Mouse (Mus musculus) embryonic facial prominence, embryonic 13.5 days (tissue): ENCODE measurements around the gene Hectd4. TPM values are rescaled to one million over a fixed set of nuclear protein-coding genes. Genes with fewer than 3 reads are reported as not detected.

Experiments
- ATAC-seq: fragments of 200-750 bp; cut with Nextera tagmentation; 2 replicates; pipeline ENCODE4 v1.8.0; 2017; ENCODE audit warnings: low read depth; ENCODE audit not compliant: insufficient number of reproducible peaks, insufficient read depth, low FRiP score, low TSS enrichment
- H3K27ac ChIP-seq: fragments of 300-500 bp; sonication (generic); 2 replicates; pipeline ENCODE4 v1.5.1; 2015; ENCODE audit warnings: moderate library complexity, mild to moderate bottlenecking, inconsistent platforms
- H3K27me3 ChIP-seq: fragments of 300-500 bp; sonication (generic); 2 replicates; pipeline ENCODE4 v1.6.1; 2015; ENCODE audit warnings: mild to moderate bottlenecking, inconsistent platforms
- H3K36me3 ChIP-seq: fragments of 300-500 bp; sonication (generic); 2 replicates; pipeline ENCODE4 v1.6.1; 2015; ENCODE audit warnings: mild to moderate bottlenecking, inconsistent platforms
- H3K4me1 ChIP-seq: fragments of 300-500 bp; sonication (generic); 2 replicates; pipeline ENCODE4 v1.6.1; 2015; ENCODE audit warnings: inconsistent platforms
- H3K4me2 ChIP-seq: fragments of 300-500 bp; sonication (generic); 2 replicates; pipeline ENCODE4 v1.6.1; 2015; ENCODE audit warnings: moderate library complexity, mild to moderate bottlenecking, inconsistent platforms
- H3K4me3 ChIP-seq: fragments of 300-500 bp; sonication (generic); 2 replicates; pipeline ENCODE4 v1.5.1; 2015; ENCODE audit warnings: mild to moderate bottlenecking, inconsistent platforms
- H3K9ac ChIP-seq: fragments of 300-500 bp; sonication (generic); 2 replicates; pipeline ENCODE4 v1.6.1; 2015; ENCODE audit warnings: mild to moderate bottlenecking, inconsistent platforms
- H3K9me3 ChIP-seq: fragments of 300-500 bp; sonication (generic); 2 replicates; pipeline ENCODE4 v1.6.1; 2016; ENCODE audit warnings: inconsistent platforms
- WGBS: fragments of 180-500 bp; shearing (Covaris S2); methylation state at CpG from one replicate; pipeline ENCODE4 v1.1.7; 2015; ENCODE audit warnings: mixed read lengths; 5-methylcytosine and 5-hydroxymethylcytosine counted together
- polyA plus RNA-seq: library from polyadenylated mRNA; unstranded; fragments of >200 nt; fragmentation: Nextera tagmentation; extraction: Ambion mirVana; gene quantifications from 2 replicates; pipeline ENCODE4 v1.2.1, GENCODE M21; 2015

The Hectd4 gene
- polyA plus RNA-seq, 1 experiment from 2014 or later, result 4.7 TPM

DNA sequence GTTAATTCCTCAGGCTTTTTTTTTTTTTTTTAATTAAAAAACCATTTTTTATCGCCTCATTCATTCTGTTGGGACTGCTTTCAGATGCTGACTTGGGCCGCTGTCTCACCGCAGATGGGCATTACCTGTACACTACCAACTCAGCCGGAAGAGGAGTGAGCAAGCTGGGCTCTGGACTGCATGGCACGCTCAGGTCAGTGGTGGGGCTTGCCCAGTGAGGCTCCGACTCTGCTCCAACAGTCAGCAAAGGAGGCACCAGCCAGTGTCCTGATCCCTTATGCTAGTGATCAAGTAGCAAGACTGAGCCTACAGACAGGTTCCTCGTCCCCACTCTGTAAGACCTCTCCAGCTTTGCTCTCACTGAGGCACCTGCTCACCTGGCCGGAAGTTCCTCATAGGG, 42.4 kb downstream of the Hectd4 start:
- H3K27me3 ChIP-seq, result no peaks in the 10 kb centered on the region
- H3K9ac ChIP-seq, result no peak overlapping the region
- no peaks in the 10 kb centered on the region for H3K9me3 ChIP-seq
- H3K4me1 ChIP-seq, result no peaks in the 10 kb centered on the region
- peaks cover 41% of the 10 kb centered on the region for H3K36me3 ChIP-seq
- no peak overlapping the region for H3K27ac ChIP-seq
- ATAC-seq, result no peak
- H3K4me3 ChIP-seq, result no peak overlapping the region
- WGBS, result 94% methylated on average over 8 of the region's 8 CpGs
- no peak overlapping the region for H3K4me2 ChIP-seq

DNA sequence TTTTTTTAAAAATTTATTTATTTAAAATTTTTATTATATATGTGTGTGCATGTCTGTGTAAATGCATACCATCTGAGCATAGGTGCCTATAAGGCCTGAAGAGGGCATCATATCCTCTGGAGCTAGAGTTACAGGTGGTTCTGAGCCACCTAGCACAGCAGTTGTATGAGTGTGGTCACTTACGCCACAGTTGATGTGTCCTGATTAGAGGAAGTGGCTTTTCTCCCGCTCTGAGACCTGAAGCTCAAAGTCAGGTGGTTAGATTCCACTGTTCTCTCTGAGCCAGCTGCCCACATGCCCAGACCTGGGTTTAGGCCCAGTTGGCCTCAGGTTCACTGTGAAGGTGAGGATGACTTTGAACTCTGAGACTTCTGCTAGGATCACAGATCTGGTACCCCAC, 44.6 kb downstream of the Hectd4 start:
- H3K36me3 ChIP-seq, result peaks cover 50% of the 10 kb centered on the region
- no peak for ATAC-seq
- no peaks in the 10 kb centered on the region for H3K4me1 ChIP-seq
- H3K27me3 ChIP-seq, result no peaks in the 10 kb centered on the region
- no peak overlapping the region for H3K4me3 ChIP-seq
- H3K4me2 ChIP-seq, result no peak overlapping the region
- H3K27ac ChIP-seq, result no peak overlapping the region
- no peaks in the 10 kb centered on the region for H3K9me3 ChIP-seq
- H3K9ac ChIP-seq, result no peak overlapping the region
- WGBS, result 93% methylated on average over 2 of the region's 2 CpGs

DNA sequence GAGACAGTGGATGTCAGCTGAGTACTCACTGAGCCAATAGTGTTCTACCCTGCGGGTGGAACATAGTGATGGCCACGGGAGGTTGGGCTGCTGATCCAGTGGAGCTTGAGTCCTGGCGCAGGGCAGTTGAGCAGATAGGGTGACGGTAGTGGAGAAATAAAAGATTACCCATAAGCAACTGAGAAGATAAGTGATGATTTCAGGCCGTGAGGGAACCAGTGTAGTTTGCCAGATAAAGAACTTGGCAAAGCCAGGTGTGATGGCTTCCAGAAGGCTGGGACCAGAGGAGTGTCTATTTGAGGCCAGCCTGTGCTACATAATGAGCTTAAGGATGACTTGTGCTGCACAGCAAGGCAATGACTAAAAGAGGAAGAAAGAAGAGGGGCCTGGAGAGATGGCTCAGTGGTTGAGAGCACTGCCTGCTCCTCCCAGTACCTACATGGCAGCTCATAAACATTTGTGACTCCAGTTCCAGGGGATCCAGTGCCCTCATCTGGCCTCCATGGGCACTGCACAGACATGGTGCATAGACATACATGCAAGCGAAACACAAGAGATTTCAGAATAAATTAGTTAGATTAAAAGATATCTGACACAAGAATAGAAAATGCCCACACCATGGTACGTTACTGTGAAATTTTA, 46.8 kb downstream of the Hectd4 start:
- Histone ChIP-seq H3K9me3 (no peaks in the 10 kb centered on the region), H3K9ac (no peak overlapping the region), H3K36me3 (peaks cover 60% of the 10 kb centered on the region), H3K27me3 (no peaks in the 10 kb centered on the region), H3K27ac (no peak overlapping the region), H3K4me1 (no peaks in the 10 kb centered on the region), H3K4me2 (no peak overlapping the region), H3K4me3 (no peak overlapping the region)
- ATAC-seq, result no peak
- 88% methylated on average over 7 of the region's 7 CpGs for WGBS

DNA sequence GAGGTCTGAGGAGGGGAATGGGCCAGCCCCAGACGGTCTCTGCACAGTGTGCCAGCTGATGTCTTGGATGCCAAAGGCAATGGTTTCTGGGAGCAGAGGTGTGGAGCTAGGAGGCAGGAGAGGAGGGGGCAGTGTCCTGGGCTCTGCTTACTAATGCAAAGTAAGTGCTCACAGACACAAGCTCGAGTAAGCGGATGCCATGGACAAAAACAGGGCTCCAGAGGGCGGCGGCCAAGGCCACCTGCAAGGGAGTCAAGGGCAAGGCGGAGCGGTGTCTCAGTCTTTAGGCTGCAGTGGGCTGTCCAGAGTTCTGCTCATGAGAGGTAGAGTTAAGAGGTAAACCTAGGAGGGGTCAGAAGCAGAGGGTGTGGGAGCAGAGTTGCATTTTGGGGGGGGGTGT, 51.0 kb downstream of the Hectd4 start:
- peaks cover 70% of the 10 kb centered on the region for H3K36me3 ChIP-seq

DNA sequence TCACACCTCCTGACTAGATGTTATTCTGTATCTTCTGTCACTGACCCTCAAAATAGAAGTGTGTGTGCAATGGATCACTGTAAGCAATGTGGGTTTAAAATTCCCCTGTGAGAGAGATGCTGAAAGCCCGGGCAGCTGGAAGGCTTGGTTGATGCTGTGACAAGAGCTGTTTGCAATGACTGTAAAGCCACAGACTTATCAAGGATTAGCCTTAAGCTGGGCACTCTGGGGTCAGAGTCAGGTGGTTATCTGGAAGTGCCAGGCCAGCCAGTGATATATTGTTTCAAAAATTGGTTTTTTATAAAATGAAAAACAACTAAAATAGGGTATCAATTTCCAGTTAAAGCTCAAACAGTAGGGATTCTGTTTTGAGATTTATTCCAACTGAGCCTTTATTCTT, 56.8 kb downstream of the Hectd4 start:
- 74% methylated on average over 1 of the region's 1 CpGs for WGBS
- Histone ChIP-seq H3K4me2 (no peak overlapping the region), H3K36me3 (peaks cover 59% of the 10 kb centered on the region), H3K4me3 (no peak overlapping the region), H3K27me3 (no peaks in the 10 kb centered on the region), H3K9ac (no peak overlapping the region), H3K9me3 (no peaks in the 10 kb centered on the region), H3K4me1 (no peaks in the 10 kb centered on the region), H3K27ac (no peak overlapping the region)
- ATAC-seq, result no peak

More for the DNA sequence above, 51.0 kb downstream of the Hectd4 start:
- no peaks in the 10 kb centered on the region for H3K9me3 ChIP-seq
- no peak overlapping the region for H3K4me2 ChIP-seq
- no peak for ATAC-seq
- H3K27ac ChIP-seq, result no peak overlapping the region
- 82% methylated on average over 7 of the region's 7 CpGs for WGBS
- H3K4me3 ChIP-seq, result no peak overlapping the region
- H3K9ac ChIP-seq, result no peak overlapping the region
- H3K4me1 ChIP-seq, result no peaks in the 10 kb centered on the region
- H3K27me3 ChIP-seq, result no peaks in the 10 kb centered on the region

DNA sequence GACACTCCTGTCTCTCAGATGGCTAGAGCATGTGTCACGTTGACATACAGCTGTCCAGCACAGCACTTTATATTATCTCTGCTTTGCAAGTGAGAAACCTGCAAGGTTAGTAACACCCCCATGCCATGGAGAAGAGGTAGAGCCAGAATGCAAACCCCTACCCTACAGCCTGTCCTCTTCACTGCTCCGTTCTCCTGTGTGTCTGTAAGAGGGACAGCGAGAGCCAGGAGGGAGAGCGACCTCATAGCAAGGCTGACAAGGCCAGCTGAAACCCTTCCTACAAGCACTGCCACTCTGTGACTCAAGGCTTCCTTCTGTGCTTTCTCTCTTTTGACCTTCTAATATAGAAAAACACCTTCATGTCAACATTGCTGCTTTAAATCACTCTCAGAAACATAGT, 60.4 kb downstream of the Hectd4 start:
- Histone ChIP-seq H3K9me3 (no peaks in the 10 kb centered on the region), H3K27me3 (no peaks in the 10 kb centered on the region), H3K4me3 (no peak overlapping the region), H3K4me2 (no peak overlapping the region), H3K27ac (no peak overlapping the region), H3K4me1 (no peaks in the 10 kb centered on the region), H3K9ac (no peak overlapping the region), H3K36me3 (peaks cover 52% of the 10 kb centered on the region)
- ATAC-seq, result no peak
- 91% methylated on average over 4 of the region's 4 CpGs for WGBS

DNA sequence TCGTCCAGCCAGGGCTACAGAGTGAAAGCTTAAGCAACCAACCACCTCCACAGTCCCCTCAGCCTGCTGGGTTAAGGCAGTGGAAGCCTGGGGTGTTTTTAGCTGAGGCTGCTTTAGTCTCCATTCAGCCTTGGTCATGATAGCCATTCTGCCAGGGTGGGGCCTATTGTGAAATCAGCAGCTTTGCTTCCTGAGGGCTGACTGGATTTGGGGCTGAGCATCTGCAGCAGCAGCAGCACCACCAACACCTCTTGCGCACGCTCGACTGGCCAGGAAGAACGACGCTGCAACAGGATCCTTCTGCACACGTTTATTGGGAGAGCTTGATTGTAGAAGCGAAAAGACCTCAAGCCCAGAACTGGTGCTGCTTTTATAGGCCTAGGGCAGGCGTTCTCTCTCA, 63.0 kb downstream of the Hectd4 start:
- no peak for ATAC-seq
- Histone ChIP-seq H3K9me3 (no peaks in the 10 kb centered on the region), H3K27ac (no peak overlapping the region), H3K4me2 (no peak overlapping the region), H3K36me3 (peaks cover 73% of the 10 kb centered on the region), H3K4me1 (no peaks in the 10 kb centered on the region), H3K4me3 (no peak overlapping the region), H3K9ac (no peak overlapping the region), H3K27me3 (no peaks in the 10 kb centered on the region)
- 97% methylated on average over 9 of the region's 9 CpGs for WGBS

DNA sequence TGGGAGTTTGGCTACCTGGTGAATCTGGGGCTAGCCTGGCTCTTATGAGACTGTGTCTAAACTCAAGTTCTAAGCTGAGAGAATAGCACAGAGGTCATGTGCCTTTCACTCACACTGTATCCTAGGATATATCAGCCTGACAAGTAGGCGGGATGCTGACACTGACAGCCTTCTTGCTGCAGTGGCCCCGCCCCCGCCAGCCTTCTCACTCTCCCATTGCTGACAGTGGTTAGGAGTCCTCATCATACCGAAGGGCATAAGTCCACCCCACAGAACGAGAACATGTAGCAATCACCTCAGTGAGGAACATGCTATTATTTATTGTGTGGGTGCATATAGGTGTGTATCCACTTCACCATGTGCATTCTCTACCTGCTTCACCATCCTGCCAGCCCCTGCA, 64.8 kb downstream of the Hectd4 start:
- H3K4me2 ChIP-seq, result no peak overlapping the region
- 87% methylated on average over 5 of the region's 5 CpGs for WGBS
- H3K4me1 ChIP-seq, result no peaks in the 10 kb centered on the region
- no peaks in the 10 kb centered on the region for H3K9me3 ChIP-seq
- H3K9ac ChIP-seq, result no peak overlapping the region
- peaks cover 77% of the 10 kb centered on the region for H3K36me3 ChIP-seq
- ATAC-seq, result no peak
- H3K27me3 ChIP-seq, result no peaks in the 10 kb centered on the region
- no peak overlapping the region for H3K4me3 ChIP-seq
- H3K27ac ChIP-seq, result no peak overlapping the region

DNA sequence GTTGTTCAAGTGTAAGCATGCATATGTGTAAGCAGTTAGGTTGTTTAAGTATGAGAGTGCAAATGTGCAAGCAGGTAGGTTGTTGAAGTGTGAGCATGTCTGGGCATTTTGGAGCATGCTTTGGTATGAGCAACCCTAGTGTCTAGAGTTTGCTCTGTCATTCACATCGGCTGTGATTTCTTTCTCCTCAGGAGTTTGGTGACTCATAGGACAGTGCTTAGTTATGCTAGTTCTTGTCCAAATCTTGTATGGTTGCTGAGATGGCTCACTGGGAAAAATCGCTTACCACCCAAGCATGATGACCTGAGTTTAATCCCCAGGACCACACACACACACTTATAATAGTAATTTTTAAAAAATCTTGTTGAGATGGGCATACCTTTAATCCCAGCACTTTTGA, 67.2 kb downstream of the Hectd4 start:
- Histone ChIP-seq H3K4me1 (no peaks in the 10 kb centered on the region), H3K4me2 (no peak overlapping the region), H3K9ac (no peak overlapping the region), H3K27me3 (no peaks in the 10 kb centered on the region), H3K27ac (no peak overlapping the region), H3K9me3 (no peaks in the 10 kb centered on the region), H3K4me3 (no peak overlapping the region), H3K36me3 (peaks cover 80% of the 10 kb centered on the region)
- no peak for ATAC-seq
- 91% methylated on average over 2 of the region's 2 CpGs for WGBS

DNA sequence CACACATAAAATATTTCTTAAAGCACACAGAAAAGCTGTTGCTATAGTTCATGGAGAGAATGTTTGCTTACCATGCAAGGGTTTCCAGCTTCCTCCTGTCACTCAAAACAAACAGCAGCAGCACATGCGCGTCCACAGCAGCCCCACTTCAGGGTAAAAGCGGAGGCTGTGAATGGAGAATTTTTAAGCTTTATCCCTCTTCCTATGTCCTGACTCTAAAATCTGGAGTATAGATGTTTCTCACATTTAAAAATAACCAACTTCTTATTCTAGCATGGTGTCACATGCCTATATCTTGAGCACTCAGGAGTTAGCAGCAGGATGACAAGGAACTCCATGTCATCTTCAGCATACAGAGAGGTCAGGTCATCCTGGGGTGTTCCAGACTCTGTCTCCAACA, 70.3 kb downstream of the Hectd4 start:
- H3K27me3 ChIP-seq, result no peaks in the 10 kb centered on the region
- no peak overlapping the region for H3K27ac ChIP-seq
- H3K4me1 ChIP-seq, result no peaks in the 10 kb centered on the region
- ATAC-seq, result no peak
- H3K4me2 ChIP-seq, result no peak overlapping the region
- H3K36me3 ChIP-seq, result peaks cover 83% of the 10 kb centered on the region
- WGBS, result 93% methylated on average over 3 of the region's 3 CpGs
- H3K9me3 ChIP-seq, result no peaks in the 10 kb centered on the region
- no peak overlapping the region for H3K4me3 ChIP-seq
- no peak overlapping the region for H3K9ac ChIP-seq

DNA sequence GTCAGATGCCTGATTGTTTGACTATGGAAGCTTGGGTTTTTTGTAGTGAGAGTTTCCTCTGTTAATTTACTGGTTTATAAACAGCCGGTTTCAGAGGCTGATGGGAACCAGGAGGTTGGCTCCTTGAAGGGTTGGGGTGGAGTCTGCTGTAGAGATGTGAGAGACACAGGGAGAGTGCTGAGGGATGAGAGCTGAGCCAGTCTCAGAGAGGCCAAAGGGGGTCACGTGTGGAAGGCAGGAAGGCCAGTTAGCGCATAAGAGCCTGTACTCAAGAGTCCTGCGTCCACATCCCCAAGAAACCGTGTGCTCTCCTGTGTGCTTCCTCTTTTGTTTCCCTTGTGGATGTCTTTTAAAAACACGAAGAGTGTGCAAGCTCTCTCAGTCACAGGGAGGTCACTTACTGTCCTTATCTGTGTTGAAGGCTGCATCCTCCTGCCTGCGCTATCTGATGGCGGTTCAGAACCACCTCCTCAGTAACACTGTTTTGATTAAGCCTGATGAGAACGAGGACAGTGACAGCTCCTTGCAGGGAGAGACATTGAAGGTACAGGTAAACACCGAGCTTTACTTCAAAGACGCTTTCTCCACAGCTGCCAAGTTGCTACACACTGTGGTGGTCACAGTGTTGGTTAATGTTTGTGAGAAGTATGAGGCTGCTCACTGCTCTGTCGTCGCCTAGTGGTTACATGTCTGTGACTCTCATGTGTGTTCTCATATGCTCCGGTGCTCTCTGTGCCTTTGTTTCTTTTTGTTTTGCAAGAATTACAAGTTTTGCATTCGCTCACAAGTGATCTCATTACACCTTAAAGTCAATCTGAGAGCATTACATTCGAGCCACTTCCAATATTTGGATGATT, 72.5 kb downstream of the Hectd4 start:
- Histone ChIP-seq H3K27me3 (no peaks in the 10 kb centered on the region), H3K4me3 (no peak overlapping the region), H3K9ac (no peak overlapping the region), H3K4me2 (no peak overlapping the region), H3K9me3 (no peaks in the 10 kb centered on the region), H3K36me3 (peaks cover 86% of the 10 kb centered on the region), H3K27ac (no peak overlapping the region), H3K4me1 (no peaks in the 10 kb centered on the region)
- WGBS, result 83% methylated on average over 16 of the region's 16 CpGs
- no peak for ATAC-seq

DNA sequence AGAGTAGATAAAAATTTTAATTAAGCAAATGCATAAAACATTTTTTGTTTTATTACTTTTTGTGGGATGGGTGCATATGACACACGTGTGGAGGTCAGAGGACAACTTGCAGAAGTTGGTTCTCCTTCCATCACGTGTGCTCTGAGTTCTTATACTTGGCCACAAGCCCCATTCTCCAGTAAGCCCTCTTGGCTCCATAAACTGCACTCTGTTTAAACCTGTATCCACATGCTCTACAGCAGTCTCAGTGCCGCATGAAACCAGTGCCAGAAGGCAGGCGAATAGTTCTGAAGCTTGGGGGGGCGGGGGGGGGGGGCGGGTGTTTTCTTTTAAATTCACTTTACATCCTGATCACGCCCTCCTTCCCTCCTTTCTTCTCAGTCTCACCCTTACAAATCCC, 85.0 kb downstream of the Hectd4 start:
- H3K36me3 ChIP-seq, result peaks cover 88% of the 10 kb centered on the region
- H3K4me2 ChIP-seq, result no peak overlapping the region
- no peaks in the 10 kb centered on the region for H3K4me1 ChIP-seq
- no peak overlapping the region for H3K4me3 ChIP-seq
- no peaks in the 10 kb centered on the region for H3K27me3 ChIP-seq
- no peak overlapping the region for H3K9ac ChIP-seq
- WGBS, result 85% methylated on average over 7 of the region's 7 CpGs
- no peaks in the 10 kb centered on the region for H3K9me3 ChIP-seq
- ATAC-seq, result no peak
- no peak overlapping the region for H3K27ac ChIP-seq
